Mouse (Mus musculus): ENCODE measurements around the gene Slain1. TPM values are rescaled to one million over a fixed set of nuclear protein-coding genes. Genes with fewer than 3 reads are reported as not detected.
"Not testable (repeated sequence)": the region's sequence is repeated elsewhere in the genome, so short reads cannot be mapped to it uniquely, and the experiment has no call there.

Slain1 gene
- polyA plus RNA-seq, 1 experiment from 2014 or later = 1.8 TPM

GRCm38 (mm10) chr14:103732626-103733025, 82.6 kb downstream of the Slain1 start:
- peak; percentile 42 for TF ChIP-seq CTCF (IDR thresholded peaks at IDR 0.05; ENCODE audit: low read depth)
- Histone ChIP-seq H3K4me3 (ENCODE audit: low read depth, low read length) (no peak overlapping the region), H3K27ac (ENCODE audit: low read depth, low read length) (no peak overlapping the region), H3K36me3 (ENCODE audit: control insufficient read depth, insufficient read depth) (no peaks in the 10 kb centered on the region), H3K4me1 (replicated peaks; ENCODE audit: control insufficient read depth, insufficient read depth, low read length) (no peaks in the 10 kb centered on the region), H3K9me3 (ENCODE audit: control insufficient read depth) (no peaks in the 10 kb centered on the region), H3K4me2 (replicated peaks; ENCODE audit: low read depth) (no peak overlapping the region), H3K9ac (ENCODE audit: low read depth, low read length) (no peak overlapping the region), H3K27me3 (replicated peaks; ENCODE audit: control insufficient read depth, insufficient read depth, low read length) (no peaks in the 10 kb centered on the region)
- ATAC-seq = no peak
- WGBS = 52% methylated on average over 1 of the region's 1 CpGs

- ATAC-seq = no peak
- no peak overlapping the region for H3K4me3 ChIP-seq (ENCODE audit: low read depth, low read length)
- 84% methylated on average over 7 of the region's 7 CpGs for WGBS
Measured at GRCm38 (mm10) chr14:103741216-103741615, 91.2 kb downstream of the Slain1 start.

GRCm38 (mm10) chr14:103742150-103742549, 92.1 kb downstream of the Slain1 start:
- no peaks in the 10 kb centered on the region for H3K36me3 ChIP-seq (ENCODE audit: control insufficient read depth, insufficient read depth)
- no peaks in the 10 kb centered on the region for H3K27me3 ChIP-seq (replicated peaks; ENCODE audit: control insufficient read depth, insufficient read depth, low read length)
- H3K4me2 ChIP-seq (replicated peaks; ENCODE audit: low read depth) = no peak overlapping the region
- WGBS = 72% methylated on average over 8 of the region's 8 CpGs
- no peak for ATAC-seq
- no peak overlapping the region for H3K9ac ChIP-seq (ENCODE audit: low read depth, low read length)
- no peak for TF ChIP-seq CTCF (IDR thresholded peaks at IDR 0.05; ENCODE audit: low read depth)
- H3K9me3 ChIP-seq (ENCODE audit: control insufficient read depth) = no peaks in the 10 kb centered on the region
- no peaks in the 10 kb centered on the region for H3K4me1 ChIP-seq (replicated peaks; ENCODE audit: control insufficient read depth, insufficient read depth, low read length)
- H3K27ac ChIP-seq (ENCODE audit: low read depth, low read length) = no peak overlapping the region
- H3K4me3 ChIP-seq (ENCODE audit: low read depth, low read length) = no peak overlapping the region

More at GRCm38 (mm10) chr14:103741216-103741615, 91.2 kb downstream of the Slain1 start:
- Histone ChIP-seq H3K36me3 (ENCODE audit: control insufficient read depth, insufficient read depth) (no peaks in the 10 kb centered on the region), H3K27me3 (replicated peaks; ENCODE audit: control insufficient read depth, insufficient read depth, low read length) (no peaks in the 10 kb centered on the region), H3K9ac (ENCODE audit: low read depth, low read length) (no peak overlapping the region), H3K4me2 (replicated peaks; ENCODE audit: low read depth) (no peak overlapping the region), H3K9me3 (ENCODE audit: control insufficient read depth) (no peaks in the 10 kb centered on the region), H3K27ac (ENCODE audit: low read depth, low read length) (no peak overlapping the region), H3K4me1 (replicated peaks; ENCODE audit: control insufficient read depth, insufficient read depth, low read length) (no peaks in the 10 kb centered on the region)
- peak; percentile 29; the same call in 1 of the 2 replicates for TF ChIP-seq CTCF (IDR thresholded peaks at IDR 0.05; ENCODE audit: low read depth)

GRCm38 (mm10) chr14:103747345-103747744, 97.3 kb downstream of the Slain1 start:
- ATAC-seq = no peak
- WGBS = 42% methylated on average over 6 of the region's 6 CpGs
- no peak for TF ChIP-seq CTCF (IDR thresholded peaks at IDR 0.05; ENCODE audit: low read depth)
- no peaks in the 10 kb centered on the region for H3K4me1 ChIP-seq (replicated peaks; ENCODE audit: control insufficient read depth, insufficient read depth, low read length)
- no peak overlapping the region for H3K9ac ChIP-seq (ENCODE audit: low read depth, low read length)
- H3K27ac ChIP-seq (ENCODE audit: low read depth, low read length) = no peak overlapping the region
- no peak overlapping the region for H3K4me2 ChIP-seq (replicated peaks; ENCODE audit: low read depth)
- H3K27me3 ChIP-seq (replicated peaks; ENCODE audit: control insufficient read depth, insufficient read depth, low read length) = no peaks in the 10 kb centered on the region
- no peaks in the 10 kb centered on the region for H3K36me3 ChIP-seq (ENCODE audit: control insufficient read depth, insufficient read depth)
- no peaks in the 10 kb centered on the region for H3K9me3 ChIP-seq (ENCODE audit: control insufficient read depth)
- H3K4me3 ChIP-seq (ENCODE audit: low read depth, low read length) = no peak overlapping the region

GRCm38 (mm10) chr14:103750638-103751037, 100.6 kb downstream of the Slain1 start:
- H3K4me3 ChIP-seq (ENCODE audit: low read depth, low read length); H3K4me2 ChIP-seq (replicated peaks; ENCODE audit: low read depth); H3K9ac ChIP-seq (ENCODE audit: low read depth, low read length); H3K27me3 ChIP-seq (replicated peaks; ENCODE audit: control insufficient read depth, insufficient read depth, low read length); H3K9me3 ChIP-seq (ENCODE audit: control insufficient read depth); H3K27ac ChIP-seq (ENCODE audit: low read depth, low read length); H3K36me3 ChIP-seq (ENCODE audit: control insufficient read depth, insufficient read depth); H3K4me1 ChIP-seq (replicated peaks; ENCODE audit: control insufficient read depth, insufficient read depth, low read length); ATAC-seq: not testable (repeated sequence)
- WGBS = 76% methylated on average over 4 of the region's 4 CpGs

GRCm38 (mm10) chr14:103751384-103751783, 101.4 kb downstream of the Slain1 start:
- Histone ChIP-seq H3K27me3 (replicated peaks; ENCODE audit: control insufficient read depth, insufficient read depth, low read length) (no peaks in the 10 kb centered on the region), H3K4me2 (replicated peaks; ENCODE audit: low read depth) (no peak overlapping the region), H3K36me3 (ENCODE audit: control insufficient read depth, insufficient read depth) (no peaks in the 10 kb centered on the region), H3K9ac (ENCODE audit: low read depth, low read length) (no peak overlapping the region), H3K4me1 (replicated peaks; ENCODE audit: control insufficient read depth, insufficient read depth, low read length) (no peaks in the 10 kb centered on the region), H3K4me3 (ENCODE audit: low read depth, low read length) (no peak overlapping the region), H3K9me3 (ENCODE audit: control insufficient read depth) (no peaks in the 10 kb centered on the region), H3K27ac (ENCODE audit: low read depth, low read length) (no peak overlapping the region)
- no peak for TF ChIP-seq CTCF (IDR thresholded peaks at IDR 0.05; ENCODE audit: low read depth)
- no peak for ATAC-seq

GRCm38 (mm10) chr14:103752773-103753172, 102.7 kb downstream of the Slain1 start:
- 92% methylated on average over 7 of the region's 7 CpGs for WGBS
- no peak overlapping the region for H3K9ac ChIP-seq (ENCODE audit: low read depth, low read length)
- H3K4me3 ChIP-seq (ENCODE audit: low read depth, low read length) = no peak overlapping the region
- no peaks in the 10 kb centered on the region for H3K9me3 ChIP-seq (ENCODE audit: control insufficient read depth)
- no peaks in the 10 kb centered on the region for H3K27me3 ChIP-seq (replicated peaks; ENCODE audit: control insufficient read depth, insufficient read depth, low read length)
- no peak overlapping the region for H3K27ac ChIP-seq (ENCODE audit: low read depth, low read length)
- no peaks in the 10 kb centered on the region for H3K36me3 ChIP-seq (ENCODE audit: control insufficient read depth, insufficient read depth)
- no peaks in the 10 kb centered on the region for H3K4me1 ChIP-seq (replicated peaks; ENCODE audit: control insufficient read depth, insufficient read depth, low read length)
- no peak for TF ChIP-seq CTCF (IDR thresholded peaks at IDR 0.05; ENCODE audit: low read depth)
- no peak for ATAC-seq
- H3K4me2 ChIP-seq (replicated peaks; ENCODE audit: low read depth) = no peak overlapping the region
